Mouse (Mus musculus): ENCODE measurements around the gene Pxmp4.

DNA sequence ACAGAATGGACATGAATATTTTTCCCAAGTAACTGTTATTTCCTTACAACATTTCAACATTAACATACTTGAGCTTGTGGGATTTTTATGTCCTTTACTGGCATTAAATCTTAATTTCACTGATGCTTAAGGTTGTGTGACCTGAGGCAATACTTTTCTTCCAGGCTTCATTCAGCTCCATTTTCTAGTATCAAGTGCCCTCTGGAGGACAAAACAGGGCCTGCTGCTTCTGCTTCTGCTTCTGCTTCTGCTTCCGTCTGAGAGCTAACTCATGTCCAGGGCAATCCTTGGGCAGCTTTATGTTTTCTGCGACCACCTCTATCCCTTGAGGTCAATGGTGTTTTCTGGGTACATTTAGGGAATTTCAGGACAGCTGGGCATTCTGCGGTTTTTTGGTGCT is 63.8 kb downstream of the Pxmp4 start:
- peak; percentile 40 for TF ChIP-seq CTCF (IDR thresholded peaks at IDR 0.05; ENCODE audit: insufficient read depth, low read length)
- TF ChIP-seq POLR2A (IDR thresholded peaks at IDR 0.05; ENCODE audit: borderline replicate concordance, extremely low read depth, low read depth, low read length), result no peak

All from lung, adult 2 months (tissue).